Mouse (Mus musculus) liver, embryonic 12.5 days (tissue): ENCODE measurements around the gene Cntfr. TPM values are rescaled to one million over a fixed set of nuclear protein-coding genes. Genes with fewer than 3 reads are reported as not detected.

Experiments
- ATAC-seq: fragments of 200-750 bp; cut with Nextera tagmentation; 2 replicates; pipeline ENCODE4 v1.8.0; 2017; ENCODE audit warnings: moderate number of reproducible peaks, mild to moderate bottlenecking, moderate library complexity
- H3K27ac ChIP-seq: fragments of 300-500 bp; sonication (generic); 2 replicates; pipeline ENCODE4 v1.5.1; 2016; ENCODE audit warnings: mild to moderate bottlenecking
- H3K27me3 ChIP-seq: fragments of 300-500 bp; sonication (generic); replicated peaks from 2 replicates; pipeline ENCODE4 v1.6.1; 2016; ENCODE audit warnings: mild to moderate bottlenecking, moderate library complexity
- H3K36me3 ChIP-seq: fragments of 300-500 bp; sonication (generic); 2 replicates; pipeline ENCODE4 v1.6.1; 2016; ENCODE audit warnings: mild to moderate bottlenecking, moderate library complexity
- H3K4me1 ChIP-seq: fragments of 300-500 bp; sonication (generic); 2 replicates; pipeline ENCODE4 v1.6.1; 2016
- H3K4me2 ChIP-seq: fragments of 300-500 bp; sonication (generic); 2 replicates; pipeline ENCODE4 v1.6.1; 2016; ENCODE audit warnings: mild to moderate bottlenecking, moderate library complexity
- H3K4me3 ChIP-seq: fragments of 300-500 bp; sonication (generic); 2 replicates; pipeline ENCODE4 v1.5.1; 2016; ENCODE audit warnings: mild to moderate bottlenecking, moderate library complexity
- H3K9ac ChIP-seq: fragments of 300-500 bp; sonication (generic); 2 replicates; pipeline ENCODE4 v1.6.1; 2016; ENCODE audit warnings: mild to moderate bottlenecking, moderate library complexity
- H3K9me3 ChIP-seq: fragments of 300-500 bp; sonication (generic); replicated peaks from 2 replicates; pipeline ENCODE4 v1.6.1; 2016; ENCODE audit warnings: mild to moderate bottlenecking, moderate library complexity
- WGBS: fragments of 180-500 bp; shearing (Covaris S2); methylation state at CpG from one replicate; pipeline ENCODE4 v1.1.7; 2016; ENCODE audit not compliant: insufficient replicate concordance; 5-methylcytosine and 5-hydroxymethylcytosine counted together
- polyA plus RNA-seq: library from polyadenylated mRNA; unstranded; fragments of >200 nt; fragmentation: Nextera tagmentation; extraction: Ambion mirVana; gene quantifications from 2 replicates; pipeline ENCODE4 v1.2.1, GENCODE M21; 2016

Gene Cntfr
- polyA plus RNA-seq, 1 experiment from 2014 or later = 1.4 TPM

DNA sequence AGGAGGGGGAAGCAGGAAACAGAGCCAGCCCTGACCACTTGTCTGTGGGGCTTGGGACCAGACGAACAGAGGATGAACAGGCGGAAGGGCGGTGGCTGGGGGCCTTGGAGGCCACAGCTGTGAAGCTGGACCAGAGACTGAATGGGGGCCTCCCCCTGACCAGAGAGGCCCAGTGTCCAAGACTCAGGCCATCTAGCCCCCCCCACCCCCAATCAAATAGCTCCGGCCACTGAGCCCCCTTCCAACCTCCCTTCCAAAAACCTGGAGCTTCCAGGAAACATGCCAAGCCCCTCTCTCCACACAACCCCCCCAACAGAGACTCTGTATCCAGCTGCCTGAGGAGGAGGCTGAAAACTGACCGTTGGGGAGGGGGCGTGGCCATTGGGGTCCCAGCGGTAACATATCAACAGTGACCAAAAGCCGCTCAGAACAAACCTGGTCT lies 24.3 kb downstream of the Cntfr start:
- Histone ChIP-seq H3K27me3 (peaks cover 71% of the 10 kb centered on the region), H3K4me1 (0 out of 2 replicates have a peak, but pooled peaks cover 12% of the 10 kb centered on the region), H3K4me3 (no peak overlapping the region), H3K9me3 (no peaks in the 10 kb centered on the region), H3K36me3 (no peaks in the 10 kb centered on the region), H3K9ac (no peak overlapping the region), H3K4me2 (no peak overlapping the region), H3K27ac (no peak overlapping the region)
- no peak for ATAC-seq
- WGBS = 29% methylated on average over 8 of the region's 8 CpGs

DNA sequence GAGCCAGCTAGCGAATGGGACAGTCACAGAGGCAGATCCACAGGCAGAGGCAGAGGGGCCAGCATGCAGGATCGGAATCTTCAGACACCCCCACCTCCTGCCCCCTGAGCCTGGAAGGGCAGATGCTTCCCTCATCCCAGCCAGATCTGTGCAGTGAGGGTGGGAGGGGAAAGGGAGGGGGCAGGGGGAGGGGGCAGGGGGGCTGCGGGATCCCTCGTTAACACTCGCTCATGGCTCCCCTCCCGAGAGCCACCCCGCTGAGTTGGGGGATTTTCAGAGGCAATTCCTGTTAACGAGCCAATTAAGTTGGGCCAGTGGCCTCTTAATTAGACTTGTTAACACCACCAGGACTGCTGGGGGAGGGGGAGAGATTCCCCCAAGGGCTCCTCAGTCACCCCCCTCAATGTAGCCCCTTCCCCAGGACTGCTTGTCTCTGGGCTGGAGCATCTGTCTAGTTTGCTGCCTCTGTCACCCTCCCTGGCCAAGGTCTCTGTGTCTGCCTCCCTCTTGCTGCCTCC lies 24.9 kb downstream of the Cntfr start:
- Histone ChIP-seq H3K27me3 (peaks cover 66% of the 10 kb centered on the region), H3K9me3 (no peaks in the 10 kb centered on the region), H3K27ac (no peak overlapping the region), H3K9ac (no peak overlapping the region), H3K4me3 (no peak overlapping the region), H3K4me2 (no peak overlapping the region), H3K4me1 (0 out of 2 replicates have a peak, but pooled peaks cover 12% of the 10 kb centered on the region), H3K36me3 (no peaks in the 10 kb centered on the region)
- WGBS = 19% methylated on average over 8 of the region's 8 CpGs
- no peak for ATAC-seq

DNA sequence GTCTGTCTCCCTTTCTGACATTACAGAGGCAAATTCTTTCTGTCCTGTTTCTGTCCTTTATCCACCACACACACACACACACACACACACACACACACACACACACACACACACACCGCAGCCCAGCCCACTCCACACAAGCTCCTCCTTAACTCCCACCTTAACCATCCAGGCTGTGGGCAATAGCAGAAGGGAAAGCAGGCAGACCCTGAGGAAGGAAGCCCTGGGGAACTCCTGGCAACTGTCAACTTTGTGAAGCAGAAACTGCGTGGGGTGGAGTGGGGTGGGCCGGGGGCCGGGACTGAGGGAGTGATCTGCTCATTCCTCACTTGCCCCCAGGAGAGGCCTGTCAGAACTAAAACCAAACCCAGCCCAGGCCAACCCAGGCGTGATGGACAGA lies 25.4 kb downstream of the Cntfr start:
- no peak overlapping the region for H3K9ac ChIP-seq
- ATAC-seq = no peak

DNA sequence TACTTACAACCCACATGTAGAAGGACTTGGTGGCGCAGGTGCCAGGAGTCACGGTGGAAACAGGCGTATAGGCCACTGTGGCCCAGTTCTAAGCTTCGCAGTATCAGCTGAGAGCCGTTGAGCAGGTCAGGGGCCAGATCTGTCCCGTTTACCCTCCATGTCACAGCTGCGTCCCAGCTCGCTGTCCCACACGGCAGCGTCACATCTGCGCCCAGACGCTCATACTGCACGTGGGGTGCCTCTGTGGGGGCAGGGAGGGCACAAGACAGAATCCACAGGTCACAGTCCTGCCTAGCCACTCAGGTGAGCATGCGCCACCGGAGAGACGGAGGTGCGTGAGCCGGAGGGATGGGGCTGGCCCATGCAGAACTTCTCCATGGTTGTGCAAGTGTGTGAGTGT lies 26.1 kb downstream of the Cntfr start:
- H3K9me3 ChIP-seq = no peaks in the 10 kb centered on the region
- H3K4me1 ChIP-seq = 0 out of 2 replicates have a peak, but pooled peaks cover 7% of the 10 kb centered on the region
- WGBS = 72% methylated on average over 18 of the region's 18 CpGs
- H3K27ac ChIP-seq = no peak overlapping the region
- no peak overlapping the region for H3K4me3 ChIP-seq
- H3K27me3 ChIP-seq = peaks cover 60% of the 10 kb centered on the region
- H3K9ac ChIP-seq = no peak overlapping the region
- ATAC-seq = no peak
- no peaks in the 10 kb centered on the region for H3K36me3 ChIP-seq
- H3K4me2 ChIP-seq = no peak overlapping the region

More for the DNA sequence above, 25.4 kb downstream of the Cntfr start:
- WGBS = 46% methylated on average over 5 of the region's 5 CpGs
- H3K27me3 ChIP-seq = peaks cover 66% of the 10 kb centered on the region
- no peaks in the 10 kb centered on the region for H3K36me3 ChIP-seq
- no peaks in the 10 kb centered on the region for H3K9me3 ChIP-seq
- H3K4me3 ChIP-seq = no peak overlapping the region
- H3K27ac ChIP-seq = no peak overlapping the region
- H3K4me1 ChIP-seq = 0 out of 2 replicates have a peak, but pooled peaks cover 11% of the 10 kb centered on the region
- no peak overlapping the region for H3K4me2 ChIP-seq

DNA sequence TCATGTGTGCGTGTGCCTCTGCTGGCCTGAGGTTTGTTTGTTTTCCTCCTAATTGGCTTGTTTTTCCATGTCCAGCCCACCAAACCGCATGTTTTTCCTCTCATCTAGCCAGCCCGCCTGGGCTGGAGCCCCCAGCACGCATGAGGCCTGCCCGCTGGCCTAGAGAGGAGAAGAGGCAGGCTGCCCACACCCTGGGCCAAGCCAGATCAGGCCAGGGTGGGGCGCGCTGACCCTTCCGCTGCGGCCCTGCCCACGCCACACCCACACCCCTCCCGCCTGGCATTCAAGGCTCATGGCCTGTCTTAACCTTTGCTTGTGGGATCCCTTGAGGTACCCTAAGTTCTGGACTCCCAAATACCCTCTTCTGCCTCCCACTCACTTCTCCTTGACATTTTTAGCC lies 30.2 kb downstream of the Cntfr start:
- ATAC-seq = no peak
- H3K27ac ChIP-seq = no peak overlapping the region
- H3K4me2 ChIP-seq = no peak overlapping the region
- no peaks in the 10 kb centered on the region for H3K36me3 ChIP-seq
- H3K9me3 ChIP-seq = no peaks in the 10 kb centered on the region
- H3K27me3 ChIP-seq = peaks cover 55% of the 10 kb centered on the region
- H3K9ac ChIP-seq = no peak overlapping the region
- H3K4me1 ChIP-seq = peaks cover 24% of the 10 kb centered on the region
- H3K4me3 ChIP-seq = no peak overlapping the region
- 71% methylated on average over 11 of the region's 11 CpGs for WGBS

DNA sequence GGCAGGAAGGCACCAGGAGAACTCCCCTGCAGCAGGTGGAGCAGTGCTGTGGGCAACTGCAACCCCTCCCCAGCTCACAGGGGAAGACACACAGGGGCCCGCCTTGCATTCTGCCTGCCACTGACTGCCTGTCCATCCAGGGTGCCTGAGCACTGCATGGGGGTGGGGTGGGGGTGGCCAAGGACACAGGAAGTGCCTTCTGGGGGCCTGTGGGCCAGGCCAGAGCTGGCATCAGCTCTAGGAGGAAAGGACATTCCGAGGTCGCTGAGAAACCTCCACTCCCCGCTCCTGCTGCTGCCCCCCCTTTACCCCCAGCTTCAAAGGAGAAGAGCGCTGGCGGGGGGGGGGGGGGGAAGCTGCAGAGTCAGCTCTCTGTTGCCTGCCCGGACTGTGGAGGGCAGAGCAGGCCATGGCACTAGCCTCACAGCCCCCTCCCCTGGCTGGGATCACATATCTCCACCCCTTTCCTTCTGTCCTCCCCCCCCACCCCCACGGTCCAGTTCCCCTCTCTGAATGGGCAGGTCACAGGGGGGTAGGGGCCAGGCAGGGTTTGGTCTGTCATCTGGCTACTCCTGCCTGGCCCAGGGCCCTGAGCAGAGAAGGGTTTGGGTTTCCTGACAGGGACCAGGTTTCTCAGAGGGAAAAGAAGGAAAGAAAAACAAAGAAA lies 31.7 kb downstream of the Cntfr start:
- Histone ChIP-seq H3K27me3 (peaks cover 49% of the 10 kb centered on the region), H3K4me3 (no peak overlapping the region), H3K4me2 (no peak overlapping the region), H3K9me3 (no peaks in the 10 kb centered on the region), H3K9ac (no peak overlapping the region), H3K27ac (no peak overlapping the region), H3K4me1 (peaks cover 28% of the 10 kb centered on the region), H3K36me3 (no peaks in the 10 kb centered on the region)
- 5% methylated on average over 6 of the region's 8 CpGs for WGBS
- ATAC-seq = no peak

DNA sequence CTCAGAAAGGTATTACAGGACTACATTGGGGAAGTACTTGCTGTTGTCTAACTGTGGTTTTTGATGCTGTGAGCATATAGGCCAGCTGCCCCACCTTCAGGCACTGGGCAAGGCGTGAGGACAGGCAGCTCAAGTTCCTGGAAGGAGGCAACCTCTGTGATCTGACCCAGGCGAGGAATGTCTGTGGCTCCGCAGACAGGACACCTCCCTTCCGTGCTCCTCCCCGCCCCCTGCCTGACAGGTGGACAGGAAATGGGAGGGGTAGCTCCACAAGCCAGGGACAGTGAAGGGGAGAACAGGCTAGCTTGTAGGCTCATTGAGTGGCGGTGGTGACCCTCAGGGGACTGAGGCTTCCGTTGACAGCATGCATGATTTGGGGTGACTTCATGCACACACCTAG lies 32.4 kb downstream of the Cntfr start:
- no peak overlapping the region for H3K27ac ChIP-seq
- H3K4me3 ChIP-seq = no peak overlapping the region
- ATAC-seq = no peak
- no peaks in the 10 kb centered on the region for H3K36me3 ChIP-seq
- peaks cover 28% of the 10 kb centered on the region for H3K4me1 ChIP-seq
- WGBS = 15% methylated on average over 7 of the region's 7 CpGs
- peaks cover 55% of the 10 kb centered on the region for H3K27me3 ChIP-seq
- no peak overlapping the region for H3K4me2 ChIP-seq
- H3K9me3 ChIP-seq = no peaks in the 10 kb centered on the region
- no peak overlapping the region for H3K9ac ChIP-seq

DNA sequence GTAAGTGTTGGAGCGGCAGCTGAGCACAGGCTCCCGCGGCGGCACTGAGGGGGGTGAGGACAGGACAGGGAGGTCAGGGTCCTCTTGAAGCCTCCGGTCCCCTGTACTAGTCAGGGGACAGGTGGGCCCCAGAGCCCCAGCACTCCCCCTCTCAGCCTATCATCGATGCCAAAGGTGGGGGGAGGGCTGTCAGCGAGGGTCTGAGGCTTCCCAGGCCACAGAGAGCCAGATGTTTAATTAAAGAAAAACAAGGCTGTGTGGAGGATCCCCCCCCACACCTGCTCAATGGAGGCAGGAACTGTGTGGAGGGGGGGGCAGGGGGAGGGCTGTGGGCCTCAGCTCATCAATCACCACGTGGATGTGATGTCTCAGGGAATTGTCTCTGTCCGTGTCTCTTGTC lies 33.3 kb downstream of the Cntfr start:
- H3K4me1 ChIP-seq = peaks cover 33% of the 10 kb centered on the region
- H3K4me2 ChIP-seq = no peak overlapping the region
- peaks cover 63% of the 10 kb centered on the region for H3K27me3 ChIP-seq
- 44% methylated on average over 9 of the region's 9 CpGs for WGBS
- no peaks in the 10 kb centered on the region for H3K36me3 ChIP-seq
- H3K9me3 ChIP-seq = no peaks in the 10 kb centered on the region
- H3K9ac ChIP-seq = no peak overlapping the region
- ATAC-seq = no peak
- H3K27ac ChIP-seq = no peak overlapping the region
- no peak overlapping the region for H3K4me3 ChIP-seq

DNA sequence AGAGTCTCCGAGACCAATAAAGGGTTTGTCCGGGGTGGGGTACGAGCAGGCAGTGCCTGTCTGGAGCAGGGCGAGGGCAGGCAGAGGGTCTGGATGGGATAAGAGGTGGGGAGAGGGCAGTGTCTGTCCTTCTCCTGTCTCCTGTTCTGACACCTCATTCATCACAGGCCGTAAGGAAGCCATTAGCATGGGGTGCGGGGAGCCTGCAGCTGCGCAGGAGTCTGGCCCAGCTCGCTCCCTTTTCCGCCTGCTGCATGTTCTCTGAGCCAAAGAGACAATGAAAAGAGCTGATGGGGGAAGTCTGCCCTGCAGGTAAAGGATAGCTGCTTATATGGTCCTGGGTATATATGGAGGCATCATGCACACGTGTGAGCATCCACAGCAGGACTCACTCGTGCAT lies 34.2 kb downstream of the Cntfr start:
- Histone ChIP-seq H3K4me2 (no peak overlapping the region), H3K27me3 (peaks cover 72% of the 10 kb centered on the region), H3K9me3 (no peaks in the 10 kb centered on the region), H3K4me1 (peaks cover 40% of the 10 kb centered on the region), H3K36me3 (no peaks in the 10 kb centered on the region), H3K4me3 (no peak overlapping the region), H3K27ac (no peak overlapping the region), H3K9ac (no peak overlapping the region)
- ATAC-seq = no peak
- WGBS = 53% methylated on average over 11 of the region's 11 CpGs

DNA sequence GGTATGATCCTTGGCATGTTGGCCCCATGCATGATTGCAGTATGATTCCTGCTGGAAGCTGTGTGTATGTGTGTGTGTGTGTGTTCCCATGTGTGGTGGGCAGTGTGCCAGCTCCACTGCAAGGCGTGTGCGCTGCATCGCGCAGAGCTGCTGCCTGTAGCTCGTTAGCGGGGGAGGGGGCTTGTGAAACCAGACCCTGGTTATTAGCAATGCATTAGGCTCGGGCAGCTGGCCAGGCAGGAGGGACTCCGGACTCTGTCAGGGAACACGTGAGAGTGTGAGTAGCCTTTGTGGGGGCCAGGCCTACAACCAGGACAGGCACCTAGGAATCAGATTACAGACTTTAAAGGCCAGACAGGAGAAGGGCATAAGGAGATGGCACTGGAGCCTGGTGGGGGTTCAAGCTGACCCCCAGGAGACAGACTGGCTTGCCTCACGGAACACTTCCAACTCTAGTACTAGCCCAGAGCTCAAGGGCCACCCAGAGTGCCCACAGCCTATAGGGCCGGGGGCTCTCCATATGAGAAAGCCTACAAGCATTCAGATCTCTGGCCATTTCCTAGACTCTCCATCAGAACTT lies 35.9 kb downstream of the Cntfr start:
- ATAC-seq = 0 out of 2 replicates have a peak, but pooled peaks have one; percentile 24
- Histone ChIP-seq H3K27me3 (peaks cover 80% of the 10 kb centered on the region), H3K4me1 (peaks cover 40% of the 10 kb centered on the region), H3K27ac (no peak overlapping the region), H3K4me2 (no peak overlapping the region), H3K4me3 (no peak overlapping the region), H3K36me3 (no peaks in the 10 kb centered on the region), H3K9me3 (no peaks in the 10 kb centered on the region), H3K9ac (no peak overlapping the region)
- WGBS = 57% methylated on average over 11 of the region's 11 CpGs

DNA sequence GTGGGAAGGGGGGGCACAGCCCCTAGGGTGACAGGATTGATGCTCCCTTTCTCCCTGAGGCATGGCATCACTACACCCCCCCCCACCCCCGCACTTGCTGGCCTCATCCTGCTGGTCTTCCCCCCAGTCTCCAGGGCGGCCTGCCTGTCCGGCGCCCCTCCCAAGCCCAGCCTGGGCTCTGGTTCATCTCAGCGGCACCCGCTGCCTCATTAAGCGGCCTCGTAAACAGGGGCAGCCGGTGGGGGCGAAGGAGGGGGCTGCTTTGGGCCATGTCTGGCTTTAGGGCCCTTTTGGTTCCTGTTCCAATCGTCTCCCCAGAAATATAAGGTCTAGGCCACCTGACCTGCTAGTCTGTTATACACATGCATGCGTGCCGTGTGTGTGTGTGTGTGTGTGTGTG lies 37.3 kb downstream of the Cntfr start:
- Histone ChIP-seq H3K4me1 (peaks cover 32% of the 10 kb centered on the region), H3K27ac (no peak overlapping the region), H3K4me2 (no peak overlapping the region), H3K4me3 (no peak overlapping the region), H3K9ac (no peak overlapping the region), H3K9me3 (no peaks in the 10 kb centered on the region), H3K36me3 (no peaks in the 10 kb centered on the region), H3K27me3 (peaks cover 76% of the 10 kb centered on the region)
- no peak for ATAC-seq
- 64% methylated on average over 13 of the region's 13 CpGs for WGBS

DNA sequence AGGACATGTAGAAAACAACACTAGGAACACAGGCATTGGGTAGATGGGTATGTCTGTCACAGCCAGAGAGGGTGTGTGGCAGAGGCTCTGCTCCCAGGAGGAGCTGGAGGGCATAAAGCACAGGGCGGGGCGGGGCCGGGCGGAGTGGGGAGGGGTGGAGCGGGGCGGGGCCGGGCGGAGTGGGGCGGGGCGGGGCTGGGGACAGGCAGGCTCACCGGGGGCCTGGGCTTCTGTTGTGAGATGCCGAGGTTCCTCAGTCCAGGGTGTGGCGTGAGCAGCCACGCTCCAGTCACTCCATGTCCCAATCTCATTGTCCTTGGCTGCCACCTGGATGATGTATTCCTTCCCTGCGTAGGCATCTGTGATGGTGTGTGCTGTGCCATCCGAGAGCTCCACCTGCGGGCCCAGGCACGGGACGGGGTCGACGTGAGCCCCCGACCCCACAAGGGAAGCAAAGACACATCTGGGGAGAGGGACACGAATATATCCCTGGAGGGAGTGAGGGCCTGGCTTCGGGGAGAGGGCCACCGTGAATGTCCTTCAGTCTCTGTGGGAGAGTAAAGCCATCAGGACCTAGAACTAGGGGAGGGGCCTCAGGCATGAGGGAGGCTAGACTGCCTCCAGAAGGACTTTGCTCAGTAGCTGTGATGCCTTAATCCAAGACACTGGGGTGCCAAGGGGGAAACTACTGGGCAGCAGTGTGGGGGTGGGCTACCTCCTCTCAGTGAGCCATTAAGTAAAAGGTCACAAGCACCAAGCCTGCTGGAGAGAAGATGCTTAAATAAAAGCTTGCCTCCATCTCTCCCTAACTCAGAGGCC lies 38.1 kb downstream of the Cntfr start:
- 21% methylated on average over 20 of the region's 25 CpGs for WGBS
- Histone ChIP-seq H3K4me1 (peaks cover 35% of the 10 kb centered on the region), H3K9me3 (no peaks in the 10 kb centered on the region), H3K27ac (no peak overlapping the region), H3K9ac (no peak overlapping the region), H3K27me3 (peaks cover 70% of the 10 kb centered on the region), H3K4me3 (no peak overlapping the region), H3K36me3 (no peaks in the 10 kb centered on the region), H3K4me2 (peak overlapping the region; percentile 25)
- peak; percentile 43 for ATAC-seq
